Comparison of ENCODE assay signal across 15 mouse cellular contexts in genomic region chr19:43618505-43619030, GRCm38 (mm10). TPM values are rescaled to one million over a fixed set of nuclear protein-coding genes. Genes with fewer than 3 reads are reported as not detected.
"Had no signal": no experiment of that assay in that cellular context is flagged by ENCODE, and none has a peak within 500 bp of the region (broad histone marks: within the 10 kb centered on the region; RNA-seq: fewer than 3 reads in every experiment).

No protein-coding gene starts in this region.

- H3K9ac ChIP-seq: kidney, embryonic 15.5 days; limb, embryonic 13.5 days; liver, embryonic 14.5 days; midbrain, embryonic 13.5 days; neural tube, embryonic 12.5 days had no signal

- H3K27ac ChIP-seq: kidney, embryonic 15.5 days; limb, embryonic 13.5 days; liver, embryonic 14.5 days; midbrain, embryonic 13.5 days; neural tube, embryonic 12.5 days had no signal

- H3K4me3 ChIP-seq: kidney, embryonic 15.5 days; limb, embryonic 13.5 days; midbrain, embryonic 13.5 days; myocyte; neural tube, embryonic 12.5 days had no signal

- H3K9me3 ChIP-seq: kidney, embryonic 15.5 days; limb, embryonic 13.5 days; midbrain, embryonic 13.5 days; neural tube, embryonic 12.5 days had no signal

- H3K4me2 ChIP-seq: kidney, embryonic 15.5 days; limb, embryonic 13.5 days; midbrain, embryonic 13.5 days; neural tube, embryonic 12.5 days had no signal

- ATAC-seq: midbrain, embryonic 13.5 days had no signal

- DNase-seq: kidney, adult 2 months; kidney, postnatal 14 days; left cerebral cortex, postnatal 4 days; lung, adult 18-20 months; right cerebral cortex, postnatal 25 days; spleen, adult 18-20 months; thymus, adult 18-20 months; thymus, postnatal 14 days had no signal

- H3K36me3 ChIP-seq: kidney, embryonic 15.5 days; limb, embryonic 13.5 days; midbrain, embryonic 13.5 days; neural tube, embryonic 12.5 days had no signal

RNA-seq across cellular contexts. Expression of gene Nkx2-3, which starts 6.4 kb away (rescaled TPM):
- polyA plus RNA-seq: kidney, adult 2 months; limb, embryonic 13.5 days; lung, embryonic 16.5 days; myocyte; neural tube, embryonic 12.5 days had no signal
